Mouse (Mus musculus) liver, adult 2 months (tissue): ENCODE measurements around the gene Suclg1.

Experiments used
- CTCF ChIP-seq: fragments of 200-500 bp; IDR thresholded peaks from 2 replicates; pipeline ENCODE4 v1.5.1; 2011; ENCODE audit warnings: low read depth, low read length, control low read depth
- POLR2A ChIP-seq: fragments of 200-500 bp; IDR thresholded peaks from 2 replicates; pipeline ENCODE4 v1.6.1; 2011; ENCODE audit warnings: low read length, control low read depth; ENCODE audit not compliant: insufficient read depth; ENCODE audit errors: extremely low read depth

DNA sequence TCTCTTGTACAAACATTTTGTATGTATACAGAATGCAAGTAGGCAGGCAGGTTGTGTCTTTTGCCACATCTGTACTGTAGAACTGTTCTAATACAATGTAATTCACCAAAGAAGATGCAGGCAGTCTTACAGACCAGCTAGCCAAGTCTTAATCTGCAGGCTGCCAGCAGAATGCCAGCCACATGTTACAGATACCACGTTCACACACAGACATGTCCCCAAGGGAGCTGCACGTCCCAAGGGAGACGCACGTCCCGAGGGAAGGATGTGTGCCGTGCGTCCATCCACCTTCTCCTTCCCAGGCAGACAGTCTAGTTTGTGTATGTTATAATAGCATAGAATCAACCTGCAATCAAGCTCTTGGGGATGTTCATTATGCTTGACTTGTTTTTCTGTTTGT is 8.9 kb downstream of the Suclg1 start:
- TF ChIP-seq POLR2A (no peak), CTCF (no peak)
